Mouse (Mus musculus) limb, embryonic 12.5 days (tissue): ENCODE measurements at regions not wholly inside any gene's neighbourhood (a gene's known extent, or its start where the extent isn't known, plus 50 kb on each side); places are given as distances from the start of the nearest gene placed in this dataset.

Experiments
- ATAC-seq: fragments of 200-750 bp; cut with Nextera tagmentation; 2 replicates; pipeline ENCODE4 v1.8.0; 2017; ENCODE audit warnings: low read depth, moderate TSS enrichment; ENCODE audit not compliant: insufficient number of reproducible peaks, insufficient read depth, low FRiP score, low TSS enrichment
- H3K27ac ChIP-seq: fragments of 300-500 bp; sonication (generic); 2 replicates; pipeline ENCODE4 v1.5.1; 2016; ENCODE audit warnings: mild to moderate bottlenecking, moderate library complexity
- H3K27me3 ChIP-seq: fragments of 300-500 bp; sonication (generic); 2 replicates; pipeline ENCODE4 v1.6.1; 2016; ENCODE audit warnings: mild to moderate bottlenecking, moderate library complexity
- H3K36me3 ChIP-seq: fragments of 300-500 bp; sonication (generic); 2 replicates; pipeline ENCODE4 v1.6.1; 2016; ENCODE audit warnings: mild to moderate bottlenecking, moderate library complexity
- H3K4me1 ChIP-seq: fragments of 300-500 bp; sonication (generic); replicated peaks from 2 replicates; pipeline ENCODE4 v1.6.1; 2016
- H3K4me2 ChIP-seq: fragments of 300-500 bp; sonication (generic); 2 replicates; pipeline ENCODE4 v1.6.1; 2016; ENCODE audit warnings: mild to moderate bottlenecking, moderate library complexity
- H3K4me3 ChIP-seq: fragments of 300-500 bp; sonication (generic); replicated peaks from 2 replicates; pipeline ENCODE4 v1.5.1; 2016; ENCODE audit warnings: mild to moderate bottlenecking
- H3K9ac ChIP-seq: fragments of 300-500 bp; sonication (generic); replicated peaks from 2 replicates; pipeline ENCODE4 v1.6.1; 2016; ENCODE audit warnings: mild to moderate bottlenecking, moderate library complexity
- H3K9me3 ChIP-seq: fragments of 300-500 bp; sonication (generic); 2 replicates; pipeline ENCODE4 v1.6.1; 2016; ENCODE audit warnings: mild to moderate bottlenecking, moderate library complexity
- WGBS: fragments of 180-500 bp; shearing (Covaris S2); methylation state at CpG from one replicate; pipeline ENCODE4 v1.1.7; 2016; 5-methylcytosine and 5-hydroxymethylcytosine counted together

DNA sequence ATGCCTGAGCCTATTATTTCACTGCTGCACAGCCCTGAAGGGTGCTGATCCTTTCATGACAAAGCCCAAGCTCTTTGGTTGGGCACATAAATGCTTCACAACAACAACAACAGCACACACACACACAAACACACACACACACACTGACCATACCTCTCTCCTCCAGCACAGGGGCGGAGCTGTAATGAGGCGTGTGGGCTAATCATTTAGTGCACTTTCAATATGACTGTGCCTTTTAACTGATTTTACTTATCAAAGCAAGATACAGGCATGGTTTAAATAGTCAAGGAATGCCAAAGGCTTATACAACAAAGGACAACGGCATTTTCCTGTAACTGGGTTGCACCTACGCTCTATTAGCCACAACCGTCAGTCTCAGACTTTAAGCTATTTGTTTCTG lies 61.1 kb upstream of the Foxn2 start:
- no peak for ATAC-seq
- H3K4me1 ChIP-seq = no peaks in the 10 kb centered on the region
- no peak overlapping the region for H3K4me2 ChIP-seq
- no peak overlapping the region for H3K27ac ChIP-seq
- no peak overlapping the region for H3K9ac ChIP-seq
- 96% methylated on average over 5 of the region's 5 CpGs for WGBS
- H3K4me3 ChIP-seq = no peak overlapping the region
- H3K9me3 ChIP-seq = peaks cover 4% of the 10 kb centered on the region; the same call in 1 of the 2 replicates
- H3K36me3 ChIP-seq = no peaks in the 10 kb centered on the region
- H3K27me3 ChIP-seq = no peaks in the 10 kb centered on the region

GRCm38 (mm10) chr17:88381106-88381505 lies 59.4 kb upstream of the Foxn2 start:
- Histone ChIP-seq H3K4me2 (no peak overlapping the region), H3K36me3 (no peaks in the 10 kb centered on the region), H3K27me3 (no peaks in the 10 kb centered on the region), H3K9ac (no peak overlapping the region), H3K9me3 (peaks cover 4% of the 10 kb centered on the region; the same call in 1 of the 2 replicates), H3K27ac (no peak overlapping the region), H3K4me1 (no peaks in the 10 kb centered on the region), H3K4me3 (no peak overlapping the region)
- 59% methylated on average over 9 of the region's 9 CpGs for WGBS
- no peak for ATAC-seq

GRCm38 (mm10) chr17:88383447-88383846 lies 57.1 kb upstream of the Foxn2 start:
- no peak overlapping the region for H3K9ac ChIP-seq
- no peak overlapping the region for H3K27ac ChIP-seq
- H3K27me3 ChIP-seq = no peaks in the 10 kb centered on the region
- ATAC-seq = no peak
- no peak overlapping the region for H3K4me2 ChIP-seq
- no peak overlapping the region for H3K4me3 ChIP-seq
- no peaks in the 10 kb centered on the region for H3K36me3 ChIP-seq
- WGBS = 81% methylated on average over 4 of the region's 4 CpGs
- H3K4me1 ChIP-seq = no peaks in the 10 kb centered on the region
- H3K9me3 ChIP-seq = peaks cover 4% of the 10 kb centered on the region; the same call in 1 of the 2 replicates

DNA sequence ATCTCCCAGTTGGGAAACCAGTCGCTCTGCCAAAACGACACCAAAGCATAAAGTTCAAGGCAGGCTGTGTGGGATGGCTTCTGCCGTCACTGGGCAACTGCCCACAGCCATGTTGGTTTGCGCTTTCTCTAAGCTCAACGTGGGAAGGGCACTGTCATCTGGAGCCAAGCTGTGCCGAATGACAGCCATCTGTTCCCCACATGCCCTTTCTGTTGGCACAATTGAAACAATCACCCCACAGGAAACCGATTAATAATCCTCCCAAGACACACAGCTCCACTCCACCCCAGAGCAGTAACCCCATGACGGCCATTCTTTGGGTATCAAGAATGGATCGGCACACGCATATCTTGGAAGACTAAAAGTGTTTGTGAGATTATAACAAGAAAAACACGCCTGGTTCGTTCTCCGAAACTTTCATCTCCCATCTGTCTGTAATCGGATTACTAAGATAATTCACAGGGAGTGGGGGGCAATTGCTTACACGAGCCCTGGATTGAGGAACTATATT lies 52.0 kb upstream of the Foxn2 start:
- Histone ChIP-seq H3K4me1 (no peaks in the 10 kb centered on the region), H3K4me2 (no peak overlapping the region), H3K27ac (no peak overlapping the region), H3K36me3 (no peaks in the 10 kb centered on the region), H3K4me3 (no peak overlapping the region), H3K27me3 (no peaks in the 10 kb centered on the region), H3K9me3 (no peaks in the 10 kb centered on the region), H3K9ac (no peak overlapping the region)
- ATAC-seq = no peak
- 72% methylated on average over 15 of the region's 15 CpGs for WGBS

DNA sequence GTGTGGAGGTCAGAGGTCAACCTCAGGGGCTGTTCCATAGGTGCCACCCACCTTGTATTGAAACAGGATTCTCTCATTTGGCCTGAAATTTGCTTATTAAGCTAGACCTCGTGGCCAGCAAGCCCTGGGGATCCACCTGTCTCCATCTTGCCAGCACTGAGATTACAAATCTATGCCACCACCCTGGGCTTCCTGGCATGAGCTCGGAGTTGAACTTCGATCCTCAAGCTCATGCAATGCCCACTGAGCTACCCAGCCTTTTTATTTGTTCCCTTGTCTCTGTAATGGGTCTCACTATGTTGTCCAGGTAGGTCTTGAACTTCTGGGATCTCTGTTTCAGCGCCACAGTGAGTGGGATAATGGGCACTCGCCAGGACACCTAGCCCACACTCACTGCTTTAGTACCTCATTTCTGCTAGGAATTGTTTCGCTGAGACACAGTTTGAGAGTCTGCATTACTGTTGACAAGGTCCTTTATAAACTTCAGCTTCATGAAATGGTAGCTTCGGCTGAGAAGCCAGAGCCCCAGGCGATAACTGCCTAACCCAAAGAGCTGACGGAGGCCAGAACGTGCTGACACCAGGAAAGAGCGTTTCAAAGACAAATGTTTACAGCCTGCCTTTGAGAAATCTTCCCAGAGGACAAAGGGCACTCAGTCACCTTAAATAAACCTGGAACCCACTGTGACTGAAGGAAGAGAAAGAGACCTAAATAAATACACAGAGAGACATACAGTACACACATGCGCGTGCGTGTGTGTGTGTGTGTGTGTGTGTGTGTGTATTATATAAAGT lies 50.6 kb upstream of the Foxn2 start:
- Histone ChIP-seq H3K4me1 (no peaks in the 10 kb centered on the region), H3K4me3 (no peak overlapping the region), H3K27me3 (no peaks in the 10 kb centered on the region), H3K27ac (no peak overlapping the region), H3K36me3 (no peaks in the 10 kb centered on the region), H3K9ac (no peak overlapping the region), H3K4me2 (no peak overlapping the region), H3K9me3 (no peaks in the 10 kb centered on the region)
- no peak for ATAC-seq
- WGBS = 64% methylated on average over 14 of the region's 14 CpGs
